Mouse (Mus musculus): ENCODE measurements around the gene Tbx18. TPM values are rescaled to one million over a fixed set of nuclear protein-coding genes. Genes with fewer than 3 reads are reported as not detected.

Tbx18 gene
- under 1 TPM in 1 of 26 experiments, not detected in 25; 0.73 TPM for total RNA-seq (2018; cell fraction: chromatin; rRNA removed)
- not detected for total RNA-seq (2018; cell fraction: cytosol; rRNA removed)
- total RNA-seq (2018; cell fraction: nucleus; rRNA removed) = not detected
- polyA plus RNA-seq (2018) = not detected in 3 replicates

DNA sequence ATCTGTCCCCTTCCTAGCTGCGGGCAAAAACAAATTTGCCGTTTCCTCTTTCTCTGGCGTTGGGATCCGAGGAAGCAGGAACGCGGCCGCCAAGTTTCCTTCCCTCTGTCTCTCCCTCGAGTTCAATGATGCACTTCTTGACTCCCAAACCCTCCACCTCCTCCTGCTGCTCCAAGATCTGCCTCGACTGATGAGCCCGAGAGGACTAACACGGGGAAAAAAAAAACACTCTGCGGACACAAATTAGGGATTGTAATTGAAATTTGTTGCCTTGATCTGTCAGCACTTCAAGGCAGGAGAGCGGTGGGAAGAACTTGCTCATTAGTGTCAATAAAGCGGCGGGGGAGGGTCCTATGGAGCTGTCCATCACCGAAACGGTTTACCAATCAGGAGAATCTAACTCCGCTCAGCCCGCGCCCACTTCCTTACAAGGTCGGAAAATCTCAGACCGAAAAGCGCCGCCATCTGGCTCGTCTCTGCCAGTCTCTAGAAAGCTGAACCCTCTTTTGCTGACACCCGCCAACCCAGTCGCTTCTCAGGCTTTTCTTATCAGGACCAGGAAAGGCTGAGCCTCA, at the start of gene Tbx18:
Tbx18 (minus strand) TSS at position 300 of the 575 bp plus-strand sequence.
- H3K27ac ChIP-seq = no peak within 1 kb of the TSS
- WGBS (ENCODE audit: missing documents) = 5% methylated on average over 26 of the region's 27 CpGs
- no peak within 1 kb of the TSS for H3K4me3 ChIP-seq (ENCODE audit: inconsistent target)
- H3K36me3 ChIP-seq (ENCODE audit: inconsistent target) = no peaks in the 10 kb centered on the region
- H3K79me2 ChIP-seq (ENCODE audit: inconsistent target) = no peaks in the 10 kb centered on the region

- no peak overlapping the region for H3K4me3 ChIP-seq (ENCODE audit: inconsistent target)
- 68% methylated on average over 2 of the region's 2 CpGs for WGBS (ENCODE audit: missing documents)
- no peaks in the 10 kb centered on the region for H3K36me3 ChIP-seq (ENCODE audit: inconsistent target)
- no peaks in the 10 kb centered on the region for H3K79me2 ChIP-seq (ENCODE audit: inconsistent target)
- H3K27ac ChIP-seq = no peak overlapping the region
Measured at GRCm38 (mm10) chr9:87773951-87774350, 42.9 kb upstream of the Tbx18 start.

DNA sequence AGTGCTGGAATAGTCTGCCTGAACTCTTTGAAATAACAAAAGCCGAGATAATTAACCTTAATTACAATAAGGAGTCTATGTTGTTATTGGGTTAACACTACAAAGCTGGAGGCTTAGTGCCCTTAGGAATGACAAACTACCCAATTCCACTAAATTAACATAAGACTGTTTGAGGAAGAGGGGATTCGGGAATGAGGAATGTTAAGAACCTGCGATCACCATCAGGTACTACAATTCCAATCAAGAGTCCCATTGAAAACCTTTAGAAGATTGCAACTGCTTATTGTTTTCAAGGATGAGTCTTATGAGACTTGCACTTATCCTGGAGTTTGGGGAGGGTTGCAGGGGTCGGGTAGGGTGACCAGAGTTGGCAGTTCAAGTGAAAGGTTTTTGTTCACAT, 24.6 kb upstream of the Tbx18 start:
- no peak overlapping the region for H3K27ac ChIP-seq
- no peaks in the 10 kb centered on the region for H3K36me3 ChIP-seq (ENCODE audit: inconsistent target)
- H3K79me2 ChIP-seq (ENCODE audit: inconsistent target) = no peaks in the 10 kb centered on the region
- WGBS (ENCODE audit: missing documents) = 74% methylated on average over 4 of the region's 4 CpGs
- H3K4me3 ChIP-seq (ENCODE audit: inconsistent target) = no peak overlapping the region

DNA sequence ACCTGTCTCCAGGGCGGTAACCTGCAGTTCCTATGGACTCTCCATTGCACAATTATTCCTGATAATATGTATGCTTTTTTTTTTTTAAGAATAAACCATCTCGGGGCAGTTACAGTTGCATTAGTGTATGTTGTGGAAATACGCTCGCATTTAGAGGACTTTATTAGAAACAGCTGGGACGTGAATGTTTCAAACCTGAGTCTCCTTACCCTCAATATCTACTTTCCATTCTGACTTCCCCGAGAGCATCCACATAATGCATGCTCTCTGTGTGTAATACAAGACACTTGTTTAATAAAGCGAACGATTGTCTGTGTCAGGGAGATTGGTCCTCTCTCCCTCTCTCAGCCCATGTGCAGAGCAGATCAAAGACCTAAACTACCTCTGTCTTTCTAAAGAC, 10.5 kb upstream of the Tbx18 start:
- no peak overlapping the region for H3K27ac ChIP-seq
- H3K4me3 ChIP-seq (ENCODE audit: inconsistent target) = no peak overlapping the region
- no peaks in the 10 kb centered on the region for H3K79me2 ChIP-seq (ENCODE audit: inconsistent target)
- H3K36me3 ChIP-seq (ENCODE audit: inconsistent target) = no peaks in the 10 kb centered on the region
- whole genome bisulfite sequencing (ENCODE audit: missing documents) = 81% methylated on average over 8 of the region's 8 CpGs

GRCm38 (mm10) chr9:87740667-87741066, 9.6 kb upstream of the Tbx18 start:
- Histone ChIP-seq H3K4me3 (ENCODE audit: inconsistent target) (no peak overlapping the region), H3K79me2 (ENCODE audit: inconsistent target) (no peaks in the 10 kb centered on the region), H3K36me3 (ENCODE audit: inconsistent target) (no peaks in the 10 kb centered on the region), H3K27ac (no peak overlapping the region)
- 8% methylated on average over 11 of the region's 11 CpGs for WGBS (ENCODE audit: missing documents)

- no peak overlapping the region for H3K27ac ChIP-seq
- no peak overlapping the region for H3K4me3 ChIP-seq (ENCODE audit: inconsistent target)
- 9% methylated on average over 20 of the region's 20 CpGs for WGBS (ENCODE audit: missing documents)
- H3K79me2 ChIP-seq (ENCODE audit: inconsistent target) = no peaks in the 10 kb centered on the region
- no peaks in the 10 kb centered on the region for H3K36me3 ChIP-seq (ENCODE audit: inconsistent target)
Measured at GRCm38 (mm10) chr9:87740241-87740645, 9.2 kb upstream of the Tbx18 start.

GRCm38 (mm10) chr9:87739543-87740161, 8.6 kb upstream of the Tbx18 start:
- no peaks in the 10 kb centered on the region for H3K36me3 ChIP-seq (ENCODE audit: inconsistent target)
- no peak overlapping the region for H3K27ac ChIP-seq
- H3K79me2 ChIP-seq (ENCODE audit: inconsistent target) = no peaks in the 10 kb centered on the region
- WGBS (ENCODE audit: missing documents) = 5% methylated on average over 41 of the region's 41 CpGs
- no peak overlapping the region for H3K4me3 ChIP-seq (ENCODE audit: inconsistent target)

- Histone ChIP-seq H3K36me3 (ENCODE audit: inconsistent target) (no peaks in the 10 kb centered on the region), H3K27ac (no peak overlapping the region), H3K4me3 (ENCODE audit: inconsistent target) (no peak overlapping the region), H3K79me2 (ENCODE audit: inconsistent target) (no peaks in the 10 kb centered on the region)
- WGBS (ENCODE audit: missing documents) = 6% methylated on average over 39 of the region's 39 CpGs
Measured at GRCm38 (mm10) chr9:87738766-87739542, 7.9 kb upstream of the Tbx18 start.

GRCm38 (mm10) chr9:87738123-87738522, 7.1 kb upstream of the Tbx18 start:
- Histone ChIP-seq H3K36me3 (ENCODE audit: inconsistent target) (no peaks in the 10 kb centered on the region), H3K79me2 (ENCODE audit: inconsistent target) (no peaks in the 10 kb centered on the region), H3K4me3 (ENCODE audit: inconsistent target) (no peak overlapping the region), H3K27ac (no peak overlapping the region)
- 11% methylated on average over 13 of the region's 13 CpGs for WGBS (ENCODE audit: missing documents)

DNA sequence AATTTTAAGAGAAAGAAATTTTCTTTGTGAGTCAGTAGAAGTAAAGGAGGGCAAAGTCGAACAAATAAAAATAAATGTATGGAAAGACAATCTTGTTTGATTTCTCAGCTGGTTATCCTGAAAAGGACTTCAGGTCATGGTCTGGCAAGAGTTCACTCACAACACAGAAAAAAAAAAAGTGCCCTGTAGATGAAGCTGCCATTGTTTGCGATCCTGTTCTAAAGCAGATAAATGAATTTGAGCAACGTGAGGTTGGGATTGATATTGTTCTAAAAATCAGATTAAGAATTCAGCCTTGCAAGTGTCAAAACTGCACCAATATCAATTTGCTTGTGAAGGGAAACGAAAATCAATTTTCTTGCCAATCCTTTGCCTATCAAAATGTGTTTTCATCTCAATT, 6.2 kb upstream of the Tbx18 start:
- 13% methylated on average over 4 of the region's 4 CpGs for WGBS (ENCODE audit: missing documents)
- Histone ChIP-seq H3K79me2 (ENCODE audit: inconsistent target) (no peaks in the 10 kb centered on the region), H3K27ac (no peak overlapping the region), H3K36me3 (ENCODE audit: inconsistent target) (no peaks in the 10 kb centered on the region), H3K4me3 (ENCODE audit: inconsistent target) (no peak overlapping the region)

GRCm38 (mm10) chr9:87735046-87735445, 4.0 kb upstream of the Tbx18 start:
- Histone ChIP-seq H3K27ac (no peak overlapping the region), H3K36me3 (ENCODE audit: inconsistent target) (no peaks in the 10 kb centered on the region), H3K79me2 (ENCODE audit: inconsistent target) (no peaks in the 10 kb centered on the region), H3K4me3 (ENCODE audit: inconsistent target) (no peak overlapping the region)
- WGBS (ENCODE audit: missing documents) = 15% methylated on average over 8 of the region's 9 CpGs

DNA sequence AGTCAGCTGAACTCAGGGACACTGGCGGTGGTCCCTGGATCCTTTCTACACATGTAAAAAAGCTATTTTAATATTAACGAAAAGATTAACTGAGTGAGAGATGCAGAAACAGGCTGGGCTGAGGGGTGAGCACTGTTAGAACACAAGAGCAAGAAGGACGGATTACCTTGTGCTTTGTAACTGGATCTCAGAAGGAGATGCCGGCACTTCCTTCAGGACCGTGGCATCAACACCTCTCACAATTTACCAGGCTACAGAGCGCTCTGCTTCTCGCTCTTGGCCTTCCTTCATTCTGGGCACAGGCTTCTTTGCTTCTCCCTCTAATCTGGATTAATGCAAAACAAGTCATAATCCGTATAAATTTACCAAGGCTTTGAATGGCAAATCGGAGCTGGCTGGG, 3.6 kb upstream of the Tbx18 start:
- 20% methylated on average over 9 of the region's 9 CpGs for WGBS (ENCODE audit: missing documents)
- Histone ChIP-seq H3K36me3 (ENCODE audit: inconsistent target) (no peaks in the 10 kb centered on the region), H3K79me2 (ENCODE audit: inconsistent target) (no peaks in the 10 kb centered on the region), H3K4me3 (ENCODE audit: inconsistent target) (no peak overlapping the region), H3K27ac (no peak overlapping the region)

GRCm38 (mm10) chr9:87733732-87734131, 2.7 kb upstream of the Tbx18 start:
- no peaks in the 10 kb centered on the region for H3K79me2 ChIP-seq (ENCODE audit: inconsistent target)
- H3K27ac ChIP-seq = no peak overlapping the region
- H3K4me3 ChIP-seq (ENCODE audit: inconsistent target) = no peak overlapping the region
- WGBS (ENCODE audit: missing documents) = under 1% methylated on average over 11 of the region's 11 CpGs
- H3K36me3 ChIP-seq (ENCODE audit: inconsistent target) = no peaks in the 10 kb centered on the region

GRCm38 (mm10) chr9:87733236-87733630, 2.2 kb upstream of the Tbx18 start:
- Histone ChIP-seq H3K79me2 (ENCODE audit: inconsistent target) (no peaks in the 10 kb centered on the region), H3K27ac (no peak overlapping the region), H3K36me3 (ENCODE audit: inconsistent target) (no peaks in the 10 kb centered on the region), H3K4me3 (ENCODE audit: inconsistent target) (no peak overlapping the region)
- 9% methylated on average over 10 of the region's 11 CpGs for WGBS (ENCODE audit: missing documents)

Measured in macrophage (primary cell).